In genomic region chr13:37862492-37862891, GRCm38 (mm10) we compare ENCODE assay signal across 10 mouse cellular contexts.
A peak's percentile ranks its signal among the peaks of the same experiment; 100 is the strongest.
DNase-seq lines count a peak whose midpoint lies in the region; ATAC-seq and TF ChIP-seq lines count a peak whose summit lies in the region.
"Had no signal": no experiment of that assay in that cellular context is flagged by ENCODE, and none has a peak within 500 bp of the region (broad histone marks: within the 10 kb centered on the region; RNA-seq: fewer than 3 reads in every experiment).

No protein-coding gene starts in this region.

- TF ChIP-seq POLR2A in kidney, adult 2 months (IDR thresholded peaks at IDR 0.05; ENCODE audit: low read depth, low read length) = no peak
- TF ChIP-seq POLR2A in bone marrow, adult 2 months (IDR thresholded peaks at IDR 0.05; ENCODE audit: borderline replicate concordance, control insufficient read depth, low read depth, low read length) = no peak
- TF ChIP-seq POLR2A in embryonic fibroblast, embryonic 13.5 days (IDR thresholded peaks at IDR 0.05; ENCODE audit: low read depth, low read length) = no peak

- peak overlapping the region; percentile 4; the same call in 1 of the 2 replicates for H3K9ac ChIP-seq in liver, embryonic 15.5 days

- 27% methylated on average over 6 of the region's 6 CpGs for WGBS in kidney, adult 2 months
- 21% methylated on average over 6 of the region's 6 CpGs for WGBS in bone marrow, adult 2 months
- 43% methylated on average over 6 of the region's 6 CpGs for WGBS in liver, embryonic 15.5 days (ENCODE audit: insufficient replicate concordance)

- no peak for DNase-seq in kidney, adult 2 months
- no peak for DNase-seq in kidney, adult 11 months
- DNase-seq in spleen, adult 18-20 months = no peak
- DNase-seq in thymus, postnatal 4 days = no peak
- DNase-seq in left cerebral cortex, adult 18-20 months (ENCODE audit: low spot score in 2 of 2) = no peak
- DNase-seq: cerebellum, adult 11-12 months had no signal

- H3K4me2 ChIP-seq in liver, embryonic 15.5 days = peak overlapping the region; percentile 52

- peaks cover 38% of the 10 kb centered on the region for H3K4me1 ChIP-seq in kidney, adult 2 months (ENCODE audit: control insufficient read depth, insufficient read depth, low read length)
- H3K4me1 ChIP-seq in bone marrow, adult 2 months (ENCODE audit: control insufficient read depth, insufficient read depth, low read length) = peaks cover 14% of the 10 kb centered on the region
- H3K4me1 ChIP-seq in embryonic fibroblast, embryonic 13.5 days (ENCODE audit: control insufficient read depth, insufficient read depth, low read length) = peaks cover 16% of the 10 kb centered on the region
- H3K4me1 ChIP-seq in liver, embryonic 15.5 days (replicated peaks) = peaks cover 93% of the 10 kb centered on the region

- H3K27me3 ChIP-seq in kidney, adult 2 months (replicated peaks; ENCODE audit: control insufficient read depth, insufficient read depth, low read length) = no peaks in the 10 kb centered on the region
- H3K27me3 ChIP-seq in liver, embryonic 15.5 days = no peaks in the 10 kb centered on the region

- H3K27ac ChIP-seq in kidney, adult 2 months (ENCODE audit: insufficient read depth, low read depth, low read length) = peak overlapping the region; percentile 84
- H3K27ac ChIP-seq in bone marrow, adult 2 months (ENCODE audit: control insufficient read depth, insufficient read depth, low read depth, low read length, poor library complexity) = peak overlapping the region; percentile 16; the same call in 1 of the 2 replicates
- peak overlapping the region; percentile 81 for H3K27ac ChIP-seq in embryonic fibroblast, embryonic 13.5 days (ENCODE audit: insufficient read depth, low read length)
- peak overlapping the region; percentile 81 for H3K27ac ChIP-seq in liver, embryonic 15.5 days (replicated peaks)
- H3K27ac ChIP-seq: heart, adult 2 months had no signal

- TF ChIP-seq CTCF in kidney, adult 2 months (conservative IDR thresholded peaks at IDR 0.05; ENCODE audit: insufficient read depth, insufficient read length, low read depth, low read length) = no peak
- no peak for TF ChIP-seq CTCF in bone marrow, adult 2 months (IDR thresholded peaks at IDR 0.05; ENCODE audit: control insufficient read depth, insufficient read depth, low read length)
- no peak for TF ChIP-seq CTCF in embryonic fibroblast, embryonic 13.5 days (IDR thresholded peaks at IDR 0.05; ENCODE audit: borderline replicate concordance, insufficient read depth, low read length)

- no peaks in the 10 kb centered on the region for H3K9me3 ChIP-seq in liver, embryonic 15.5 days (replicated peaks)

- ATAC-seq in liver, embryonic 15.5 days (ENCODE audit: insufficient read depth) = no peak

- H3K36me3 ChIP-seq in kidney, adult 2 months (ENCODE audit: control insufficient read depth, insufficient read depth, low read length) = no peaks in the 10 kb centered on the region
- H3K36me3 ChIP-seq in liver, embryonic 15.5 days (replicated peaks) = 0 out of 2 replicates have a peak, but pooled peaks cover 4% of the 10 kb centered on the region

- no peak overlapping the region for H3K4me3 ChIP-seq in kidney, adult 2 months (ENCODE audit: insufficient read depth, low read depth, low read length)
- no peak overlapping the region for H3K4me3 ChIP-seq in bone marrow, adult 2 months (replicated peaks; ENCODE audit: control insufficient read depth, low read depth, low read length)
- H3K4me3 ChIP-seq in embryonic fibroblast, embryonic 13.5 days (ENCODE audit: insufficient read depth, low read length) = no peak overlapping the region
- H3K4me3 ChIP-seq in liver, embryonic 15.5 days (replicated peaks) = no peak overlapping the region
- H3K4me3 ChIP-seq: heart, adult 2 months had no signal

Comparison
In these comparisons a context has a peak if more than half of its experiments do, and no peak if none do; other contexts are left out.
1. H3K27ac ChIP-seq: peak in every context shown above with its lines; median percentile 84 in kidney, adult 2 months; 81 in embryonic fibroblast, embryonic 13.5 days; 81 in liver, embryonic 15.5 days; 16 in bone marrow, adult 2 months.